Mouse (Mus musculus) granulocyte monocyte progenitor cell, adult 5-6 weeks (primary cell): ENCODE measurements around the gene Hivep3. TPM values are rescaled to one million over a fixed set of nuclear protein-coding genes. Genes with fewer than 3 reads are reported as not detected.

Experiments
- ATAC-seq: replicated peaks from 2 replicates; pipeline ENCODE4 v1.8.0; 2016; ENCODE audit warnings: mild to moderate bottlenecking, moderate TSS enrichment, inconsistent platforms; ENCODE audit not compliant: poor library complexity, severe bottlenecking
- total RNA-seq, 2 experiments: library from RNA; stranded (forward) in 1 of 2; stranded (reverse) in 1 of 2; fragments of 200-712, 200-1000 nt in 1 of 2; fragments of >200 nt in 1 of 2; fragmentation: Nextera tagmentation in 1 of 2; gene quantifications; 2 replicates each; pipeline ENCODE4 v1.2.3; 2014 to 2017

Gene Hivep3
- total RNA-seq, 2 experiments from 2014 or later, result 4.4 to 11.9 TPM

DNA sequence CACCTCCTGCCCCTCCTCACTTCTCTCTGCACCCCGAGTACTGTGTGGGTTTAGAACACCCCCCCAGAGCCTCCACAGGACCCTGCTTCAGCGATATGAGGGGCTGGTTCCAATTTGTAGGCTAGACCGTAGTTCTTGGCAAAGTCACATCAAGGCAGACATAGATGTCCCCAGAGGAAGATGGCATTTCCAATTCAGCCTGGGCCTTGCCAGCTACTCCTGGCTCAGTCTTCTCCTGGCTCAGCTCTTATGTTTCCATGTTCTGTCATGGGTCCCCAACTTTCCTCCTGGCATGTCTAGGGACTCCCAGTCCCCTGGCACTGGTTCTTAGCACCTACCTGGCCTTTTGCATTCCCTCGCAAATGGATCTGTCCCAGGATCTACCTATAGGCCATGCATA, 201.3 kb downstream of the Hivep3 start:
- ATAC-seq, result no peak

DNA sequence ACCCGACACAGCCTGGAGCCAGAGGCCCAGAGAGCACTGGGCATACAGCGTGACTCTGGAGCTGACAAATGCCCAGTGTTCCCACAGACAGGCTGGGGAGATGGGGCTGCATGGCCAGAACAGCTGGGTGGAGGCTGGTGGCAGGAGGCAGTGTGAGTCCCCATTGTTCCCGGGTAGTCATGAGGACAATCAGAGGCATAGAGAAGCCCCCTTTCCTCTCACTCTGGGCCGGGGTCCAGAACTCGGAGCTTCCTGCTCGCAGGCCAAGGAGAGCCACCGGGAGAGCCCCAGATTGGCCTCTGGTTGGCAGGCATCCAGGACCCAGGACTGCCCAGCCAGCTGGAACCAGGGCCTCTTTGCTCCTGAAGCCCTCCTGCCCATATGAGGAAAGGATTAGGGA, 204.3 kb downstream of the Hivep3 start:
- ATAC-seq, result no peak

DNA sequence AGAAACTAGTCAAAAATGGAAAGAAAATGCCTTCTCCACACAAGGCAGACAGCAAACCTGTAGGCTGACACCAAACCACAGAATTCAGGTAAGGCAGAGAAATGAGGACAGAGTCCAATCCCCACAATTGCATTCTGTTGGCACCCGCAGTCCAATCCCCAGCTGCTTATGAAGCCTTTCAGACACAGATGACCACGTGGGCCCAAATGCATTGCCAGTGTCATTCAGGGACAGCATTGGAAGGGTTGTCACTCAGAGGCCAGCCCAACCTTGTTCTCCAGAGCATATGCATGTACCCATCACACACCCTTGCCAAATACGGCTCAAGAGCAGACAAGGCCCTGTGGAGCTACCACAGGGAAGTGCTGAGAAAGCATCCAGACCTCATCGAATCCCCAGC, 204.9 kb downstream of the Hivep3 start:
- no peak for ATAC-seq

DNA sequence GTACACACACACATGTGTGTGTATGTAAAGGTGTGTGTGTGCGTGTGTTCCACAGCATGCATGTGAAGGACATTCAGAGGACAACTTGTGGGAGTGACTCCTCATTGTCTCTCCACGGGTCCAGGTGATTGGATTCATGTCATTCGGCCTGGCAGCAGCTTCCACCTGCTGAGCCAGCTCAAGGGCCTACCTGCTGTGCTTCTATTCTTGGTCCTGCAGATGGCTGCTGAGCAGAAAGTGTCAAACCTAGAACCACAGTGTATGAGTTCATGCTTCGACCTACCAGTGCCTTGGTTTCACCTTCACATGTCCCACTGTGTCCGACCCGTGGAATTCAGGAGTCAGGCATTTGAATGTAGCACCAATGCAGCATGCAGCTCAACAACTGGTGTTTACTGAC, 206.2 kb downstream of the Hivep3 start:
- no peak for ATAC-seq

DNA sequence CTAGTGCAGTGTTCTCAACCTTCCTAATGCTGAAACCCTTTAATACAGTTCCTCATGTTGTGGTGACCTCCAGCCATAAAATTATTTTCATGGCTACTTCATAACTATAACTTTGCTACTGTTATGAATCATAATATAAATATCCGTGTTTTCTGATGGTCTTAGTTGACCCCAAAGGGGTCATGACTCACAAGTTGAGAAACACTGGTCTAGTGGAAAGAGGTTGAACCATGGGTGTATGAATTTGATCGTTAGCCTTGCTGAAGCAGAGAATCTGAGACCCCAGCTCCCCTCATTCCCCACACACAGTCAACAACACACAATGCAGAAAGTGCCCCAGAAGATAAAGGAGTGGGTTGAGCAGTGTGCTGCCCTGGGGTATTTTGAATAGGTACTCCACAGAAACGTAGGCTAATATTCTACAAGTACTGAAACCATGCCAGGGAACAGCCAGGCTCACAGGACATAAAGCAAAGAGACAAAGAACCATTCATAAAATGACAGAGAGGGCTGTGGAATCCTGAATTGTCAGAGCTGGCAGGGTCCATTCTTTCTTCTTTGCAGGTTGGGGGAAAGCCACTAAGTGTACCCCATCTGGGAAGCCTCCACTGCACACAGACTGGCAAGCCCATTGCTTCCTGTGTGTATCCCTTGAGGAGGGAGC, 212.8 kb downstream of the Hivep3 start:
- ATAC-seq, result no peak

DNA sequence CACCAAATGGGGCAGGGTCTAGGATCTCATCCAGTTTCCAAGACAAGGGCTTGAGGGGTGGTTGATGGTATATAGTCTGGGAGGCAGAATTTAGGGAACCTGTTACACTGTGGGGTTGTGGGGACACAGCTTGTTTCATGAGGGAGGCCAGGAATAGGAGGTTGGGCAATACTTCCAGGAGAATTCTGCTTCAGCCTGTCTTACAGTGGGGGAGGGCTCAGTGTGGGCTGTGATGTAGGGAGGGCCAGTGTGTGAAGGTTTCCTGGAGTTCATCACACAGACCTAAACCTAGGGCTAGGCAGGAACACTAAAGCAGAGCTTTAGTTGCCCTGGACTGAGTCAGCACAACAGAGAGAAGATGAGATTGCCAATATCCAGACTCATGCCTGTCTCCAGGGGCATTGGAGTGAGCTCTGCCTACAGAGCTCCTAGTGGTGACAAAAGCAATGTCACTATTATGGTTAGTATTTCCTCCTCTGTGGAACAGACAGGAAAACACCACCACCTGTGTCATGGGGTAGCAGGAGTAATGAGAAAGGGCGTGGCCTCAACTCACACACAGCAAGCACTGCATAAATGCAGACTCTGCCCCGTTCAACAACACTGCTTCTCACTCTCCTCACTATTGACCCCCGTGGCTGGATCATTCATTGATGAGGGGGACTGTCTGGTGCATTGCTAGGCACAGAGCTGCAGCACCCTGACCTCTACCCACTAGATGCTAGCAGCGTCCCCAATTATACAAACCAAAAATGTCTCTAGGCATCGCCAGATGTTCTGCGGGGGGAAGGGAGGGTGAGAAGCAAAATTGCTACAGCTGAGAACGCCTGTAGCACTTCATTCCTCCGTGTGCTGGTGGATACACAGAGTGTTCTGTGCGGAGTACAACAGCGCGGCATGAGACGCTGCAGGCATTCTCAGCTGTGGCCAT, 213.9 kb downstream of the Hivep3 start:
- ATAC-seq, result peak; percentile 76

DNA sequence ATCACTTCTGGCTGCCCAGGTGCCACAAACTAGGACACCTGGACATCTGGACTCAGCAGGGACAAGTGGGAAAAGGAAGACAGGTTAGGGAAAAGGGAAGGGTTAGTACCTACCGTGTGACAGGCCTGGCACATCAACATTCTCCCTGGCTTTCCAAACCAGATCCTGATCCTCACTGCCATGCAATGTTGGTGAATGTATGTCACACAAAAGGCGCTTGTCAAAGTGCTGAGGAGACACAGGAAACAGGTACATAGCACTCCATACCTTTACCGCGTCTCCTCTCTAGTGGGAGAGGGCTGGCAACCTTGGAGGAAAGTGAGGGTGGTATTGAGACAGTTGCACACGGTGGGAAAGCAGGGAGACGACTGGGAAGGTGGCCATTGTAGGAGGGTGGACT, 214.8 kb downstream of the Hivep3 start:
- no peak for ATAC-seq

DNA sequence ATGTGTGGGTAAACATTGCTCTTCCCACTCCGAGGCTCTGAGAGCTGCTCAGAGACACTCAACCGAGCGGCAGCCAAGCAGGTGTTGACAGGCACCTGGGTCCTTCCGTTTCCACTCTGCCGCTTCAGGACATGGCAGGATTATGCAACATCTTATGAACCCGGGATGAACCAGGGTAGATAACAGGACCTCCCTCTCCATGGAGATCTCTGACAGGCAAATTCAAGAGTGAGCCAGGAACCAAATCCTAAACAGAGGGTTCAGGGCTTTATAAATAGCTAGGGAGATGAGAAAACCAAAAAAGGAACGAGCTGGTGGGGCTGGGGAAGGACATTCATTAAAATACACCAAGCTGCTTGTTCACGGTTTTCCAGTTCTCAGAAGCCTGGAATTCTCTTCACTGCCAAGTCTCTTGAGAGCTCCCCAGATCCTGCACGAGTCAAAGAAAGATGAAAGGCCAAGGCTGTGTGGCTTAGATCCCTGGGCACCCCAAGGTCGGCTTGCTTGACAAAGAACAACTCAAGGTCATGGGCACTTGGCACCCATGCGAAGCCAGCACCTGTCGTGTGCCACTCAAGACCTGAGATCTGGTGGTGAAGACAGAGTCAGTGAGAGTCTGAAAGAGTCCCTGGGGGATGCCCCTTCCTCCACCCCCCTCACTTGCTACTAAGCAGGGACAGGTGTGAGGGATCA, 215.5 kb downstream of the Hivep3 start:
- ATAC-seq, result no peak

DNA sequence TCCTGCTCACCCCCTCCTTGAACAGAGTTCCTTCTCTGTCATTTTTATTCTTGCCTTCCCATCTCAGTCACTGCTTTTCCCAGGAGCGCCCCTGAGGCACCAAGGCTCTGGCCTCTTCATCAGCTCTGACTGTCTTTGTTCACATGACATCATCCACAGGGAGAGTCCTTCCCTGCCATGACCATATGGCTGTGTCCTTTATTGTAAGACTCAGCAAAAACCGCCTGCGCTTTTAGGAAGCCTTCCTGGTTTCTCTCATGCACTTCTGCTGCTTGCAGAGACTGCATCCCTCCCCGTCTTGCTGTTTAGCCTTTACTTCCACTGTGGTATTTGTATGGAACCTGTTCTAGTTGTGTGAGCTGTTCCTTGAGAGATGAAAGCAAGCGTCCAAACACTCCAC, 216.6 kb downstream of the Hivep3 start:
- no peak for ATAC-seq

DNA sequence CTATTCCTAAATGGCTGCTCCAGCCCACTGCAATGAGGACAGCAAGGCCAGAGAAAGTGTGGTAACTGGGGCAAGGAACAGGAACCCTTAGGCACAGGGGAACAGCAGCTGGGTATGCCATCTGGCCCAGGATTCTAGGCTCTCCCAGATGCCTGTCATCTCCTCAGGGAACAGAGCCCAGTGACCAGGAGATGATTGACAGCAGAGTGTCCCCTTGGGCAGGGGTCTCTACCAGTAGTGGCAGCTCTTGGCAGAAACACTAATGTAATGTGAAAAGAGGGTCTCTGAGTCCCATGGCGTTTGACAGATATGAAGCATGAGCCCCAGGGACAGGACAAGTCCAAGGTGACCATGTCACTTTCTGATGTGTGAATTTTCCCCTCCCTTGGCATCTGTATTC, 217.5 kb downstream of the Hivep3 start:
- ATAC-seq, result no peak

DNA sequence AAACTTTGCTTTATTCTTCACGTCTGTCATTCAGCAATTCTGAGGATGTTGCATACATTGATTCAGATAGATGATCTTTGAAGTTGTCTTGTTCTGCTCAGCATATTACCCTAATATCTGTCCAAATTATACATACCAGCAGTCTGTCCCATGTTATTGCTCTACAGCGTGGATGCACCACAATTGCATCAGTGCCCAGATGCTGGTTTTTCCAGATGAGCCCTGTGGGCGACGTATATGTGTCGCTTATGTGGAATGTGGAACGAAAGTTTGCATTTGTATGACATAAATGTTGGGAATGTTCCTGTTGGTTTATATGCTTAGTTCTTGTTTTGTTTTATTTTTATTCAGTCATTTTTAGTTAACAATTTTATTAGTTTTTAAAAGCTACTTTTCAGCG, 221.4 kb downstream of the Hivep3 start:
- ATAC-seq, result no peak

DNA sequence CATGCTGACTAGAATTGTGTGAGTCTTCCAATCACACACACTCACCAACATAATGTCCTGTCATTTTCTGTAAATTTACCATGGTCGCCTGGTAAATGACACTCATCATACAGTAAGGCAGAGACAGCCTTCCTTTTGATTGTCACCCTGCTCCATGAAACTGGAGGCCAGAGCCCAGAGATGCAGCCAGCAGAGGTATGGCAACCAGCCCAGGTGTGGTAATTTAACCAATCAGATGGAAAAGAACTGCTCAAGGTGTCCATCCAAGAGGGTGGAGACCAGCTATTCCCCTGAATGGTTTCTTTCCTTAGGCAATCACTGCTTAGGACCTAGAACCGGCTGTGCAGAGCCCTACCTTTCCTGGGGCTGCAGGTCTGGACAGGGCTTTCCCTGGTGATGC, 224.4 kb downstream of the Hivep3 start:
- ATAC-seq, result no peak

DNA sequence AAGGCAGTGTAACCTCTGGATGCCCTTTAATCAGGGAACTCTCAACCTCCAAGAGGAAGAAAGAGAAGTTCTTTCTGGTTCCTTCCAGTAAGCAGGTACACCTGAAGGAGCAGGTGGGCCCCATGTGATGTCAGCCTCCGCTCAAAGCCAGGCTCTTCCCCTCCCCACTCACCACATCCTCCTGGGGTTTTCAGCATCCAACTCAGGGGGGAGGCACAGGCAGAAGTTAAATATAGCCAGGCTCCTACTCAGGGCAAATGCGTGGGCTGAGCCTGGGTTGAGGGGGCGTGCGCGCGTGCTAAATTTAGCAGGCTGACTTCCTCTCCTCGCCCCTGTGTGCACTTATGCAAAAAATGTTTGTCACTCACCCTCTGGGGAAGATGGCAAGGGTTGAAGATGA, 225.7 kb downstream of the Hivep3 start:
- peak; percentile 78 for ATAC-seq

DNA sequence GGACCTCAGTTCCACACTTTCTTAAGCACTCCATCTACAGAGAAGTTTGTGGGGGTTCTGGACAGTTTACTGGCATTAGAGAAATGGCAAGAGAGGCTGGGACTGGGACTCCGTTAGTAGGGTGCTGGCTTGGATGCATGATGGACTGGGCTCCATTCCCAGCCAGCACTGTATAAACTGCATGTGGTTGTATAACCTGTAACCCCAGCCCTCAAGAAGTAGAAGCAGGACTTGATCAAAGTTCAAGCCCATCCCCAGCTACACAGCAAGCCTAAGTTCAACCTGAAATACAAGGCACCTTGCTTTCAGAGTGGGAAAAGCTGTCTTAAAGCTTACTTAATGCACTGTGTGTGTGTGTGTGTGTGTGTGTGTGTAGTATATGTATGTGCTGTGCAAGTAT, 226.3 kb downstream of the Hivep3 start:
- ATAC-seq, result no peak

DNA sequence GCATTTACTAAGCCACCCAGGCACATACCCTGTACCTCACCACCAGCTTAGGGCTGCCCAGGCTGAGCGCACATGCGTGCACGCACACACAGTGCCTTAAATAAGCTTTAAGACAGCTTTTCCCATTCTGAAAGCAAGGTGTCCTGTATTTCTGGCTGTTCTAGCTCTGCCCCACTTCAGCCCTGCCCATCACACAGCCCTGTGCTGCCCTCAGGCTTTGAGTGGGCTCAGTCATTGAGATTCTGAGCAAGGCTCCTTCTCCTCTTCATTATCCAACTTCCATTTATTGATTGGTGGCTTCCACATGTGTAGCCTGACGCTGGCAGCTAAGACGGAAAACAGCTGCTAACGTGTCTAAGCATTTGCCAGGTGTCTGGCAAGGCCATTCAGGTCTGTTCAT, 226.9 kb downstream of the Hivep3 start:
- no peak for ATAC-seq

DNA sequence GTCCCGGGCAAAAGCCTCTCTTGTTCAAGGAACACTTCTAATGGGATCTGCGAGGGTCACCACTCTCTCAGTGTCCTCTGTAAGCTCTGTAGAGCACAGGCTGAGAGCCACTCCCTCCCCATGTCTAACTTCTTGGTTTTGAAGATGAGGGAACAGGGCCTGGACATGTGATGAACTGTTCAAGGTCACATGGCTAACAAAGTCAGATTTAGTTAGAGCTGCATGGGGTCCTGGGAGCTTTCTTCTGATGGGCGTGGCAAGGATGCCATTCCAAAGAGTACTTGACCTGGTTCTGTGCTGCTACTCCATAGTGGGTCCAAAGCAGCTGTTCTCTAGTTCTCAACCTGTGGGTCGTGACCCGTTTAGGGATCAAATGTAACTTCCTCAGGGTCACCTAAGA, 227.6 kb downstream of the Hivep3 start:
- no peak for ATAC-seq

DNA sequence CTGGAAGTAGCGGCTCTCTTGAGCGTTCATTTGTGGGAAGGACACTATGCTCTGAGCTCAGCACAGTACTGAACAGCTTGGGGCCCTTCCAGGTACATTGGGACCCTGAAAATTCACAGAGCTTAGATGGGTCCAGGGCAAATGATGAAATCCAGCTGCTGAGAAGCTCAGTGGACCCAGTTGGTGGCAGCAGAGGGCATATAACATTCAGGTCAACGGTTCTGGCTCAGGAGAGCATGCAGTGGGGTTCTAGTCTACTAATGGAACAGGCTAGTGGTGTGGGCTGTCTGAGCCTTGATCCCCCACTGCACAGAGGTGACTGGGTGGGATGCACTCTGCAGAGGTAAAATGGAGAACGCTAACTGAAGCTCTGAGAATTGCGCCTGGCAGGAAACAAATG, 228.5 kb downstream of the Hivep3 start:
- no peak for ATAC-seq

DNA sequence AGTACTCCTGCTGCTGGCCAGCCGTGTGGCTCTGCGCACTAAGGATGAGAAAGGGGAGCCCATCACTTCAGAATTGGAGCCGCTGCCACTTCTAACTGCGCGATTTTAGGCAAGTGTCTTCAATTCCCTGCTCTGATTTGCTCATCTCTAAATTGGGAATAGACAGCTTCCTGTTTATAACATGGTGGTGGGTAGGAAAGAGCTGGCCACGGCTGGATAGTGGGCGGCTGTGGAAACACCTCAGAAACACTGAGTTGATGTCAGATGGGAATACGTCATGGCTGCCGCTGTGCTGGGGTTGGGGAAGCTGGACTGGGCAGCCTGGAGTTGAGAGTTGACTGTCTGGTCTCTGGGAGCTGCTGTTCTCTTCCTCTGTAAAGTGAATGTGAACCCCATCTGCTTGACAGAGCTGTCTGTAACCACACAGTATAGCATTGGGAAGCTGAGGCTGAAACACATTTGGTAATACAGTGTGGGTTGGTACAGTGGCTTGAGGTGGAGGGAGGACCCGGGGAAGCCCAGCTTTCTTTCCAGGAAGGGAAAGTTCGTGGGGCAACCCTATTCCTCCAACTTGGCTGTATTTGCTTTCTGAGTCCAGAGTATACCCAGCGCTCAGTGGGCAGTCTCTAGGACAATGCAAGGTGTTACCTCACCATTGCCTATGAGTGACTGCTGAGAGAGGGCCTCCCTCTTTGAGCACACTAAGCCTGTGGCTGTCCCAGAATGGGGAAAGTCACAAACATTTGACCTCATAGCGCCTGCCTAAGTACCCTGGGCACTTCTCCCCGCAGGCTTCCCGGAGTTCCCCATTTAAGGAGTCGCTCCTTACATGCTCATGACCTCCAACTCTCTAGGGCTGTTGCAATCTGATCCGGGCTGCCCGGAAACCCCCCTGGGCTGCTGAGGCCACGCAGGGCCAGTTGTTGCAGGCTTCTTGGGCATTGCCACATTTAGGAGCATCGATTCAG, 232.8 kb downstream of the Hivep3 start:
- peak; percentile 72 for ATAC-seq

DNA sequence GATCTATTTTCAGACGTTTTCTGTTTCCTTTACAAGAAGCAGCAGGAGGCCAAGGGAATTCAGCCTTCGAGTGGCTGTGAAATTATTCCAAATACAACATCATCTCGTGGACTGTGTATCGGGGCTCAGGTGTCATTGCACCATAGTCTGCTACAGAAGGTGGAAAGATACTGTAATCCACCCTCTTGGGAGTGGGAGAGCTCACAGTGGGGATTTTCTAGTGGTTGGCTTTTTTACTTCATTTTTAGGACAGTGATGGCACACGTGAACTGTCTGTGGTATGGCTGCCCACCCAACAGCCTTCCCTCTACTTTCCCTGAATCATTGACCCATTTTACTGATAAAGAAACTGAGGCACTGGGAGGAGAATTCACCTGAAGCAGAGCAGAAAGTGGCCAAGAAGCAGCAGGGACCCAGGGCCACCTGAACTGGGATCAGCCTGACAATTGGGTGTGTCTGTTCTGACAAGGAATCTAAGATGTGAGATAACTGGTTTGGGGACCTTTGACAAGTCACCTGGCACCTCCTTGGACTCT, 233.6 kb downstream of the Hivep3 start:
- no peak for ATAC-seq

DNA sequence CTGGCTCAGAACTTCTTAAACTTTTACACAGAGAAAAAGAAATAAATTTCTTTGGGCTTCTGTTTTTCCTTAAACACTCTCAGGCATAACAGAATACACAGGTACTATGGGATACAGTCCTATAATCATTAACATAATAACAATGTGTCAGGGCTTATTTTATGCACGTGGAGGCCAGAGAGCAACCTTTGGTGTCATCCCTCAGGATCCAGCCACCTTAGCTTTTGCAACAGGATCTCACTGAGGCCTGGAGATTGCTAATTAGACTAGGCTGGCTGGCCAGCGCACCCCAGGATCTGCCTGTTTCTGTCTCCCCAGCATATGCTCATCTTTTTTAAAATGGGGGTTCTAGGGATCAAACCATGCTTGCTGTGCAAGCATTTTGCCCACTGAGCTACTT, 234.1 kb downstream of the Hivep3 start:
- no peak for ATAC-seq
